Mouse (Mus musculus) erythroblast, embryonic 14.5 days (primary cell): Measurements from ENCODE around the gene Cdh10. TPM values are rescaled to one million over a fixed set of nuclear protein-coding genes. Genes with fewer than 3 reads are reported as not detected.

Experiments
- H3K27me3 ChIP-seq: 2 replicates; pipeline ENCODE4 v1.6.1; 2012; ENCODE audit warnings: inconsistent platforms; ENCODE audit not compliant: control insufficient read depth
- H3K36me3 ChIP-seq: 2 replicates; pipeline ENCODE4 v1.6.1; 2012; ENCODE audit warnings: mild to moderate bottlenecking, inconsistent platforms; ENCODE audit not compliant: control insufficient read depth
- H3K4me1 ChIP-seq: 2 replicates; pipeline ENCODE4 v1.6.1; 2012; ENCODE audit warnings: inconsistent platforms; ENCODE audit not compliant: control insufficient read depth
- H3K4me3 ChIP-seq: replicated peaks from 2 replicates; pipeline ENCODE3; 2012; ENCODE audit warnings: moderate library complexity, mild to moderate bottlenecking, inconsistent platforms
- H3K9me3 ChIP-seq: 2 replicates; pipeline ENCODE4 v1.6.1; 2012; ENCODE audit warnings: low read length, inconsistent platforms, mixed read lengths; ENCODE audit not compliant: control insufficient read depth
- GATA1 ChIP-seq: IDR thresholded peaks from 2 replicates; pipeline ENCODE4 v1.6.1; 2012; ENCODE audit warnings: low read length, inconsistent platforms, mixed read lengths
- TAL1 ChIP-seq: IDR thresholded peaks from 3 replicates; pipeline ENCODE4 v1.6.1; 2012; ENCODE audit warnings: low read length, inconsistent platforms, mixed read lengths
- polyA plus RNA-seq: library from polyadenylated mRNA; stranded (reverse); fragments of >175 nt; gene quantifications from 2 replicates; pipeline ENCODE4 v1.2.3, GENCODE M21; 2012

The Cdh10 gene
- polyA plus RNA-seq, 1 experiment = not detected

DNA sequence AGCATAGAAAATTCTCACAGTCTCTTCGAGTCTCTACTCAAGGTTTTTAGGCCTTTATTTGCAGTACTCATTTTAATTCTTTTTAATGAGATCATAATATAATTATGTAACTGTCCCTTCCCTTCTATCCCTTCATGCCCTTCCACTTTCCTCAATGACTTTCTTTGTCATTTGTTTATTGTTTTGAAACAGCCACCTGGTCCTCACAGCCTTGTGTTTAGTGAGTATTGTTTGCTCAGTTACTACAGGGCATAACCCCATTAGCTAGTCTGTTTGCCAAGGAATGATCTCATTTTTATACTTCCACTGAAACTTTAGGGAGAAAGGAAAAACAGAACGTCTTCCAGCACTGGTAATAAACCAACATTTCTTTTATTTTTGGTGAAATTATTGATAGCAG lies 39.4 kb downstream of the Cdh10 start:
- Histone ChIP-seq H3K4me1 (no peaks in the 10 kb centered on the region), H3K27me3 (no peaks in the 10 kb centered on the region), H3K9me3 (no peaks in the 10 kb centered on the region), H3K36me3 (no peaks in the 10 kb centered on the region), H3K4me3 (no peak overlapping the region)
- no peak for TF ChIP-seq GATA1
- TF ChIP-seq TAL1 = no peak

DNA sequence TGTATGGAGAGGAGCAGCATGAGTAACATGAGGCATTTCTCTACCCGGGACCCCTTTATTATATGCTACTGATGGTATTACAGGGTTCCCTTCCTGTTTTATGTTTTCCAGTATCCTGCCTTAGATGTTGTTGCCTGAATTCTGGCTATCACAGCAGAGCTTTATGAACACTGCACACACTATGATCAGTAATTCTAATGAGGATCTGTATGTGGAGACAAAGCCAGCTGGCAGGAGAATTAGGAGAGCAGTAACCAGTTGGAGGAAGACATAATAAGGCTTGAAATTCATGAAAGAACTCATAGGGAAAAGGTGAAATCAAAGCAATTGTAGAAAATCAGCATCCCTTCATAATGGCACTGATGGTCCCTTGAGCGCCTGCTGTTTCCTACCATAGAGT lies 51.1 kb downstream of the Cdh10 start:
- no peak overlapping the region for H3K4me3 ChIP-seq
- no peaks in the 10 kb centered on the region for H3K4me1 ChIP-seq
- no peaks in the 10 kb centered on the region for H3K27me3 ChIP-seq
- no peaks in the 10 kb centered on the region for H3K9me3 ChIP-seq
- no peaks in the 10 kb centered on the region for H3K36me3 ChIP-seq
- no peak for TF ChIP-seq TAL1
- no peak for TF ChIP-seq GATA1

DNA sequence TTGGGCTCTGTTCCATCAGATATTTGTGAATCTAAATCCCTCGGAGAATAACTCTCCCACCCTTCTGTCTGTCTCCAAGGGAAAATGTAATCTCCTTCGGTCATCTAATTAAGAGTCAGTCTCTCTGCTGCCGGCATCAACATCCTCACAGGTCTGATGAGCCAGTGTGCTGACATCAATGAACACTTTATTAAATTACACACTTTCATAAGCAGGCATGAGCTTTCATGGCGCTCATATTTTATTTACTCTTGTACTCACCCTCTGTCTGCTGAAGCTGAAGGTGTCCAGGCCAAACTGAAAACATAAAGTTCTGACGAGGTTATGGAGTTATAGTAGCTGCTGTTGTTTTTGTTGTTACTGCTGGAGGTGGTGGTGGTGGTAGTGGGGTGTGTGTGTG lies 62.7 kb downstream of the Cdh10 start:
- no peak overlapping the region for H3K4me3 ChIP-seq
- no peaks in the 10 kb centered on the region for H3K4me1 ChIP-seq
- H3K27me3 ChIP-seq = no peaks in the 10 kb centered on the region
- no peaks in the 10 kb centered on the region for H3K36me3 ChIP-seq
- H3K9me3 ChIP-seq = no peaks in the 10 kb centered on the region
- TF ChIP-seq GATA1 = no peak
- TF ChIP-seq TAL1 = no peak

DNA sequence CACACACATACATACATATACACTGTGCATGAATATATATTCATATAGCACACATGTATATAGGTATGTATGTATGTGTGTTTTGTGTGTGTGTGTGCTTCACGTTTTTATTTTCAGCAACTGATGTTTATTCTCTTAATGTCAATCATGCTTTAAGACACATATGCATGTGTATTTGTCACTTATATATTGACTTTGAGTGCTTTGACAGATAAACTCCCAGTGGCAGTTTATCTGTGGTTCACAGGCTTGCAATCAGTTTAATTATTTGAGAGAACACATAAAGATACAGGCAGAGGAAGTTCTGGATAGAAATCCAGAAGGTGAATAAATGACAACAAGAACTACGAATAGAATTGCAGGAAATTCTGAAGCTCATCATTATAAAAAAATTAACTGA lies 67.9 kb downstream of the Cdh10 start:
- Histone ChIP-seq H3K36me3 (no peaks in the 10 kb centered on the region), H3K27me3 (no peaks in the 10 kb centered on the region), H3K4me3 (no peak overlapping the region), H3K9me3 (no peaks in the 10 kb centered on the region; the same call in 1 of the 2 replicates), H3K4me1 (no peaks in the 10 kb centered on the region)
- no peak for TF ChIP-seq GATA1
- no peak for TF ChIP-seq TAL1

DNA sequence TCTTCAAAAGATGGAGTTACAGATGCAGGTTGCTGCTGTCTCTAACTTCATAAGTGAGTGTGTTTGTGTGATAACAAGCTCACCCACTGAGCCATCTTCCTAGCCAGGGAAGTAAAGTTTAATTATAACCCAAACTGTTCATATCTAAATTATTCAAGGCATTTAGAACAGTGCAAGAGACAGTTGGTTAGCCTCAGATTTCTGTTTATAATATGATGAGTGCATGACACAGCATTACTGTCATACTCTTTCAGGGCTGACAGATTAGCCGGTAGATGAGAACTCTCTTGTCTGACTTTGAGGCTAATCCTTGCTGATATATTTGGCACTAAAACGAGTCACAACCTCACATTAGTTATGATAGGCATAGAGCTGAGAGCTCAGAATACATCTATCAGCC lies 70.2 kb downstream of the Cdh10 start:
- Histone ChIP-seq H3K27me3 (no peaks in the 10 kb centered on the region), H3K4me3 (no peak overlapping the region), H3K4me1 (no peaks in the 10 kb centered on the region), H3K36me3 (no peaks in the 10 kb centered on the region), H3K9me3 (no peaks in the 10 kb centered on the region; the same call in 1 of the 2 replicates)
- TF ChIP-seq TAL1 (no peak), GATA1 (no peak)

DNA sequence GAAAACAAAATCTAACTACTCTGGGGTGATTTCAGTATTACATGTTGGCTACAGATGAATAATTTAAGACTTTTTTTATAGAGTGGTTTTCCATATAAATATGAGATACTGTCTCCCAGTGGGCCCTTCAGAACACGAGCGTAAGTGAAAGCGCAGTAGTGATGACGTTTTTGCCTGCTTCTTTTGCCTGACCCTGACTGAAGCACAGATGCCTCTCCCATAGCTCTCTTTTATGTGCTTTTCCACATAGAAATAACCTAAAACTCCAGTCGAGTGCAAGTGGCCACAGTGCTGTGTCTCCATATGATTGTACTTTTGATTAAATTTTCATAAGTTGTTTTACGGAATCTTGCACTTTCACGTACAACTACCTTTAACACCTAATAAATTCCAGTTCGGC lies 71.6 kb downstream of the Cdh10 start:
- no peak overlapping the region for H3K4me3 ChIP-seq
- TF ChIP-seq GATA1 = no peak
- TF ChIP-seq TAL1 = no peak

DNA sequence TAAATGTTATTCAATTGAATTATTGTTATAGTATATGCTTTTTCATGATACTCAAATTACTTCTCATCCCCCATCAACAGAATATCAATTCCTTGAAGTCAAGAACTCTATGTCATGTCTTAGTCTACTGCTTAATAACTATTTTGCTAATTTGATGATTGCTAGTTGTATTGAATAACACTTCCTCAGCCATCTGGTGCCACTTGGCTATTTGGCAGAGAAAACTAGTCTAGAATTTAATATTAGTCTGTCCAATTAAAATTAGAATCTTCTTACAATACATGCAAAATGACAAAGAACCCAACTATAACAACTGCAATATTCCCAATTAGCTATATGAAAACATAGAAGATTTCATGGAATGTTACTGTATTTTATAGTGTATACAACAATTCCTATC lies 82.0 kb downstream of the Cdh10 start:
- no peak for TF ChIP-seq TAL1
- no peak for TF ChIP-seq GATA1
- H3K9me3 ChIP-seq = no peaks in the 10 kb centered on the region
- H3K4me3 ChIP-seq = no peak overlapping the region
- no peaks in the 10 kb centered on the region for H3K27me3 ChIP-seq
- no peaks in the 10 kb centered on the region for H3K36me3 ChIP-seq
- H3K4me1 ChIP-seq = no peaks in the 10 kb centered on the region

More for the DNA sequence above, 71.6 kb downstream of the Cdh10 start:
- Histone ChIP-seq H3K4me1 (no peaks in the 10 kb centered on the region), H3K36me3 (no peaks in the 10 kb centered on the region), H3K27me3 (no peaks in the 10 kb centered on the region), H3K9me3 (no peaks in the 10 kb centered on the region; the same call in 1 of the 2 replicates)

DNA sequence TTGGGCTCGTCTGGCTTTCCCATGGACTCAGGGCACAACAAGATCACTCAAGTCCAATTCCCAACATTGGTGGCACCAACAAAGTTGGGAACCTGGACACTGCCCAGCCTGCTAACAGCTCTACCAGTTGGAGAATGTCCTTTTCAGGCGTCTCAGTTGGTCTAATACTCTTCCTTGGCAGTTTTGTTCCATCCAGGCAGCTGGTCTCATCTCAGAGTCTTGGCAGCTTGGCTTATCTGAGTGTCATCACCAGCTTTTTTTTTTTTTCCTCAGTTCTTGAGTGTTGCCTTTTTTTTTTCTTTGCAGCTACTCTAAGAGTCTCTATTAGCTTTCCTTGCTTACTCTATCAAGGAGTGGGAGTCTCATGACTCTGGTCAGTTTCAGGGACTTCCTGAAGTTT lies 85.4 kb downstream of the Cdh10 start:
- no peak for TF ChIP-seq GATA1
- no peak for TF ChIP-seq TAL1
- no peaks in the 10 kb centered on the region for H3K9me3 ChIP-seq
- H3K36me3 ChIP-seq = no peaks in the 10 kb centered on the region
- no peaks in the 10 kb centered on the region for H3K4me1 ChIP-seq
- H3K27me3 ChIP-seq = no peaks in the 10 kb centered on the region
- no peak overlapping the region for H3K4me3 ChIP-seq

DNA sequence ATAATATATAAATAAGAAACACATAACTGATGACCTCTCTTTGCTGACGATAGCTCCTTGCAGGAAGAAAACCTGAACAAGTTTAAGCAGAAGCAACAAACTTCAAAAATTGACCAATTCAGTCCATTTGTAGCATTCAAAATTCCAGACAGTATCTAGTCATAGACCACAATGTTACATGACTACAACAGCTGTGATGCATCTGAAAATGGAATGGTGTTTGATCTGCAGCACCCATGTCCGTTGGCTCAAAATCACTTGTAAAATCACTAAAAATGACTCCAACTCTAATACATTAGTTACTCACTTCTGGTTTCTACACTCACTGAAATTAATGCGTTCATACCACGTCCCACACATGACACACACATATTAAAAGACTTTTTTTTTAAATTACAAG lies 91.9 kb downstream of the Cdh10 start:
- Histone ChIP-seq H3K36me3 (no peaks in the 10 kb centered on the region), H3K9me3 (no peaks in the 10 kb centered on the region), H3K4me3 (no peak overlapping the region), H3K27me3 (no peaks in the 10 kb centered on the region), H3K4me1 (no peaks in the 10 kb centered on the region)
- no peak for TF ChIP-seq GATA1
- no peak for TF ChIP-seq TAL1

DNA sequence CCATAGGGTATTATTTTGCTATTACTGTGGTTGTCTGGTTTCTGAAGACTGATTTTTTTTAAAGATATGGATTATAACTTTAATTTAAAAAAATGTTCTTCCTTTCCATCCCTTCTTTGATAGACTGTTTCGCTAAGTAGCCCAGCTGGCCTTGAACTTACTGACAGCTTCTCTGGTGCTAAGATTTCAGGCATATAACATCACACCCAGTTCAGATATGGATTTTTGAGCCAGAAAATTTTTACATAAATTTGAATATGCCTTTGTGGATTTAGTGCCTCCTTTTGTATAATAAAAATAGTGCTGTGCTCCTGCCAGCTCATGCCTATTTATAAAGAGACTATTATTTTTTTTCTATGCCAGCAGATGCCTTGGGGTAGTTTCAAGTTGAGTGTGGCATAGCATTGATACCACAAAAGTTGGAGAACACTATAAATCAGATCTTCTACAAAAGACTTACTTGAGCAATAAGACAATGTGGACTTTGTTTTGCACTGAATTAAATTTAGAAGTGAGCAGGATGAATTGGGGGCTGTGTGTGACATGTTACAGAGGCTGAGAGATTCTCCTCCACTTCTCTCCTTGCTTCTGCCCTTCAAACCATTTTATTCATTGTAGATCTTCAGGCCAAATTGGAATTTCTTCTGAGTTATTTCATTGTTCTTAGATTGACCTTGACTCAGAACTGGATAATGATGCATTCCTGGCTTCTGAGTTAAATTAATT lies 106.8 kb downstream of the Cdh10 start:
- no peak overlapping the region for H3K4me3 ChIP-seq
- no peaks in the 10 kb centered on the region for H3K27me3 ChIP-seq
- H3K36me3 ChIP-seq = no peaks in the 10 kb centered on the region
- TF ChIP-seq GATA1 (no peak), TAL1 (no peak)
- H3K4me1 ChIP-seq = no peaks in the 10 kb centered on the region
- H3K9me3 ChIP-seq = no peaks in the 10 kb centered on the region
